Mouse (Mus musculus) c-Kit-positive CD71-negative TER-119-negative erythroid progenitor cells, embryonic 14.5 days (primary cell): Measurements from ENCODE around the gene Nat8f6.
"Not testable (repeated sequence)": the region's sequence is repeated elsewhere in the genome, so short reads cannot be mapped to it uniquely, and the experiment has no call there.

Experiments
- DNase-seq: peaks from one replicate; pipeline ENCODE4 v3.0.0-alpha.2; 2013; ENCODE audit warnings: low read depth

Gene Nat8f6

DNA sequence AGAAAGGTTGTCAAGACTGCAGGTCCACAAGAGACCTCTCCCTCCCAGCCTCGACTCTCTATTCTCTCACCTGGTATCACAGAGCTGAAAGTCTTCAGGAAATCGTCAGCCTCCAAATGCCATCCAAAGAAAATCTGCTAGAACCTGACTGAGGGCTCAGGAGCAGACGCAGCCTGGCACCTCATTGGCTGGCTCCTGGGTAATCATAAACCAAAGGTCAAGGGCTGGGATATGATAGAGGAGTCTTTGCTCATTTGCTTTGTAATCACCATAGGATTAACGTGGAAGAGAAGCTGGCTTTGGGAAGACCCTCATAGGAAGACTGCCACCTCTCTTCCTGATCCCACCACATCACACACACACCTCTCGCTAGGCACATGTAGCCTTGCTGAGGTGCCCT, at the start of gene Nat8f6, which contains the start of gene Nat8f5:
Nat8f6 (minus strand) TSS at position 118 of the 400 bp plus-strand sequence.
Nat8f5 (minus strand) TSS at position 136 of the 400 bp plus-strand sequence.
- no peak for DNase-seq

DNA sequence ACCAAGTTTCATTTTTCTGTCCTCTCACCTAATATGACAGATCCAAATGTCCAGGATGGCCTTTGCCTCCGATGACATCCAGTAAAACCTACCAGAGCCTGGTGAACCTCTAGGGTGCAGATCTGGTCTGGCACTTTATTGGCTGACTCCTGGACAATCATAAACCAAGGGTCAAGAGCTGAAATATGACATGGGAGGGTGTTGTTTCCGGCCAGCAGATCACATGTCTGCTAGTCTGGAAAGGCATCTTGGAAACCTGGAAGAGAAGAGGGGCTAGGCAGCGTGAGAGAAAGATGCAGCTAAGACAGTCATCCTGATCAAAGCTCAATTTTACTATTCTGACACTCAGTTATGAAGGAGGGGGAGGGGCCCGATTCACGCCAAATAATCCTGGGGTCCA, 48.3 kb upstream of the Nat8f6 start, which contains the start of gene Nat8f2:
Nat8f2 (minus strand) TSS at position 153 of the 400 bp plus-strand sequence.
- not testable (repeated sequence) for DNase-seq

DNA sequence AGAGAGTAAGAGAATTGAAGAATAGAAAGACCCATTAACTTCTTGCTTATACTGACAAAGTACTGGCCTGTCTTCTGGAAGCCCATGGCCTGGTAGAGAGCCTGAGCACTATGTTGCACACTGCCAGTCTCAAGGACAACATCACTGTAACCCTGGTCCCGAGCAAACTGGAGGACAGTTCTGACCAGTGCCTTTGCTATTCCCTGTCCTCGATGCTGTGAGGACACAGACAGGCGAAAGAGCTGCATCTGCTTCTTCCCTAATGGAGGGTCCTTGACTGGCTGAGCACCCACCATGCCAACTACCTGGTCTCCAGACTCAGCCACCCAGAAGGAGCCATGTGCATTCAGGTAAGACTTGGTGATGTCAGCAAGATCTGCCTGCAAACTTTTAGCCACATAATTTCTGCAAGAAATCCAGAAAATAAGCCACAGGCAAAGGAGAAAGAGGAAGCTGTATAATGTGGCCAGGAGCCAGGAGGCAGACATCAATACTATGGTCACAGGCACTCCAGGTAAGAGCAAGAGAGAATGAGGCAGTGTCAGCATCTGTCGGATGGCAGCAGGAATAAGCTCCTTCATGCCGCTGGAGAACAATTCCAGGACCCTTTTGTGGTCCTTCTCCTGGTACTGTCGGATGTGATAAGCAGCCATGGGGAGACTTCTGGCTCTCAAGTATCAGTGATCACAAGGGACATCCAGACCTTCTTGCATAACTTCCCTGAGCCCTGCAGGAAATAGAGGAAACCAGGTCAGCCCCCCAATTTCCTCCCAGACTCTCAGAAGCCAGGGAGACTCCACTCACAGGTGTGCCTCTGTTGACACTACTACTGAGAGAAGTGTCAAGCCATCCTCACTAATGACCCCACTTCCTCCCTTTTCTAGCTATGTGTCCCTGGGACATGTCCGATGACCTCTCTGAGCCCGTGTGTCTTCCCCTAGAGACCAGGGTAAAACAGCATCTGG, 47.3 kb upstream of the Nat8f6 start:
- DNase-seq, result no peak

DNA sequence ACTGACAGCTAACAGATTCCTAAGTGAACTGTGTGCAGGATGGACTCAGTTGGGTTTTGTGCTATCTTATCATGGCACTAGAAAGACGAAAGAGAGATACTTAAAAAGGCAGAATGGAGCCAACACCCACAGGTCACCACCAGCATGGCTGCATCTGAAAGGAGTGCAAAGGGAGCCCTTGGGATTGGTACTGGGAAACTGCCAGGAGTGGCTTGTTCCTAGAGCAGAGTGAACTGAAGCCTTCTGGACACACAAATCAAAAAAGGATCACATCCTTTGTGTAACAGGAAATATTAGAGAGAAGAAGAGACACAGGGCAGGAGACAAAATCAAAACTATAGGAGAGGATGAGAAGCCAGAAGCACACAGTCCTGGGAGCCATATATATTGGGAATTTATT, 46.2 kb upstream of the Nat8f6 start:
- not testable (repeated sequence) for DNase-seq

DNA sequence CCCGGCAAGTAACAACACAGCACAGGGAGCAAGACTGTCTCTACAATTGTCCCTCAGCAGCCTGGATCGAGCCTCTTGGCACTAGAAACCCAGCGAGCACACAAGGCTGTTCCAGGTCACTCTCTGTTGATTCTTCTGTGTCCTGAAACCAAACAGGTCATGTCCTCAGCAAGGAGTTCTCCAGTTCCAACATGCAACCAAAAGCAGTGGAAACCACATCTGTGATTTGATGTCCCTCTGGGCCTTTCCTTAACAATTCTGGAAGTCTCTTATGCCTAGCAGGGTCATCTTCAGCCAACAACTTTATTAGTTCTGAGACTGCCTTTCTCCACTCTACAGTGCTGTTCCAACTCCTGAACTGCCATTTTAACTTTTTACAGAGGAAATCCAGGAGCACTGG, 45.4 kb upstream of the Nat8f6 start:
- not testable (repeated sequence) for DNase-seq

DNA sequence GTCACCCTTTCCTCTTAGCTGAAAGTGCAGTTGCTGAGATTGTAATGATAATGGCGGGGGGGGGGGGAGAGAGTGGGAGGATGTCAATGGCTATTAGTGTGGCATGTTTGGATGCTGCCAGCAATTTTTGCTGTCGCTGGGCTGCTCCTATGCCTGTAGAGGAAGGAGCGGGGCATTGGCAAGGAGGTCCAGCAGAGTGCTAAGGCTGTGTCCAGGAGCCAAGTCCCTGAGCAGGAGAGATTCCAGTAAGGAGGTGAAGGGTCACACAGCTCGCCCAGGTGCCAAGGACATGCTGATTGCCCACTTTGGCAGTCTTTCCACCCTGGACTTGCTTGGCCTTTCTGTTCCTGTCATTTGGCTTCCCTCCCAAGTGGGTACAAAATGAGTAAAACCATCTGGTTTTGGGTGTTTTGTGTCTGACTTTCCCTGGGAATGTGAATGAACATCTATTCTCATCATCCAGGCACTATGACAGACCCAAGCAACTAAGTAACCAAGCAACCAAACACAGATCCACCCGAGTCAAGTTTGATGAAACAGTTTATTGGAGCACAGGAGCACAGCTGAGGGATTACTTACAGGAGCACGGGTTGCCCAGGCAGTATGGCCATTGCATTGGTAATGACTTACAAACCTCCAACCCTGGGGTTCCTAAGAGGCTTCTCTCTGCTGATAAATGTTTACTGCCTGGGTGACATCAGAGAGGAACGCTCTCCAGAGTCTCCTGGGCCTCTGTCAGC, 44.3 kb upstream of the Nat8f6 start:
- DNase-seq, result not testable (repeated sequence)

DNA sequence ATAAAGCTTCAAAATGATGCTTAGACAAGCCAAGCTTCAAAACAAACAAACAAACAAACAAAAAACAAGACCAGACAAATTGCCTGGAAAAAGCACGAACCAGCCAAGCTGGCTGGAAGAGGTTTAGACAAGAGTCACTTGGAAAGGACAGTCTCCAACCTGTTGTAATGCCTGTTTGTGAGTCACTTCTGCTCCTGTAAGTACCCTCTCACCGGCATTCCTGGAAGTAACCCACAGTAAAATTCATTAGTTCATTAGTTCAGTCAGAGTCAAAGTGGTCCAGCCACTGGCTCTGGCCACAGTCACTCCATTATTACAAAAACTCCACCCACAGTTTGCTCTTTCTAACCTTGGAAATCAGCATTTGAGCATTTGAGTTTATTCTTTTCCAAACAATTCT, 43.1 kb upstream of the Nat8f6 start:
- no peak for DNase-seq

DNA sequence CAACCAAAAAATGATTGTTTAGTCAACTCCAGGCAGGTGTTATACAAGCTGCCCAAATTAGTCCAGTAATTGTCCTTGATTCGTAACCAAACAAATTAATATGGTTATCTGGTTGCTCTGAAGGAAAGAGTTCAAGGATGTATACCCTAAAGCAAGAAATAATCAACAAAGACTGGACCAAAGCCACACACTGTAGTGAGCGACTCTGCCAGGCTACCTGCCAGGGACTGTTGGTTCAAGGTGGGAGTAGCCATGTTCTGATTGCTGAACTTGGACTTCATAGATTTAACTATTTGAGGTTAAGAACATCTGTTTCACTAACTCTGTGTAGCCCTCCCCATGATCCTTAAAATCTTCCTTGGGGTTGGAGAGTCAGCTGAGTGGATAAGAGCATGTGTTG, 42.4 kb upstream of the Nat8f6 start:
- no peak for DNase-seq

DNA sequence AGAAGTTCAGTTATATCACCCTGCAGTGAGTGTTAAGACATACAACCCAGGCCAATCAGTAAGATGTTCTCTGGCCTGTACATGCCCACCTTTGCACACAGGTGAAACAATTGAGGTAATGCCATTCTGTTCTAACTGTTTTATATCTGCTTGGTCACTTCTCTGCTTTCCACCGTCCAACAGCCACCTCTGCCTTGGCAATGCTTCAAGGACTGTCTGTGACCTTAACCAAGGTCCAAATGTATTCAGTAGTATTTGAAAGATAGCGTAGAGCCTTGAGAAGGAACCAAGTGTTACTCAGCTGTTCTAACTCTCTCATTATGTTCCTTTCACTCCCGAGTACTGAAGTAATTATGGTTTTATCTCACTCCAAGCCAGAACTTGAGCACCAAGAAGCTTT, 41.8 kb upstream of the Nat8f6 start:
- DNase-seq, result no peak

DNA sequence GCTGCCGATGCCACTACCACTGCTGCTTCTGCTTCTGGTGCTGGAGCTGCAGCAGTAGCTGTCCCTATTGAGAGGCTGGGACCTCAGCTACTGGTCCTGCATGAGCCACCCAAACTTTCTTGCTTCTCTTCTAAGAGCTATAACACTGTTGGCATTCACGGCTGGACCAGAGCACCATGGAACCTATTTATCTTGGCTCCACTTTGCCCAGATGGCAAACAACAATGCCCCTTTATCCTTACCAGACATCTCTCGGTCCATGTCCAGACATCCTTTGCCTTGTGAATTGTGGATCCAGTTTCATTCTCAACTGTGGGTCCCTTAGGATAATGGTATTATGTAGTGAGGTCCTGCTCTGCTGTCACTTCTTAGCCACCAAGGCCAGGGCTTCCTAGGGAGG, 40.5 kb upstream of the Nat8f6 start:
- no peak for DNase-seq

DNA sequence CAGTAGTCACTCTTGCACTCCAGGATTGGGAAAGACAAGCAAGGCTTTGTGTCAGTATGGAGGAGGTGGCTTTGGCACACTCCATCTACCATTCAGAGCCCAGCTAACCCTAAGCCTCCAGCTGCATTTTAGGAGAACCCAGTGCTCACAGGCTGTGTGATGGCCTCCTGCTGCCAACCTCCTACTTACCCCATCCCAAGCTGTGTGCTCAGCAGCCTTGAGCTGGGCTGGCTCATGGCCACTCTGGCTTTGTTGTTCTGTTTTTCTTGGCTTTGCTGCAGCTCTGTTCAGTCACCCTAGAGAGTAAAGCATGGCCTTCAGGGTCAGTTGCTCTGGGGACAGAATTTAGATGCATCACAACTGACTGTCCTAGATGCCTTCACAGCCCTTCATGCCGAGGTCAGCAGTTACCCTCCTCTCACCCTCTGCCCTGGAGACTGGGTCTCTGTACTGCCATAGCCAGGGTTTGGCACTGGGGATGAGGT, 35.5 kb upstream of the Nat8f6 start:
- no peak for DNase-seq

DNA sequence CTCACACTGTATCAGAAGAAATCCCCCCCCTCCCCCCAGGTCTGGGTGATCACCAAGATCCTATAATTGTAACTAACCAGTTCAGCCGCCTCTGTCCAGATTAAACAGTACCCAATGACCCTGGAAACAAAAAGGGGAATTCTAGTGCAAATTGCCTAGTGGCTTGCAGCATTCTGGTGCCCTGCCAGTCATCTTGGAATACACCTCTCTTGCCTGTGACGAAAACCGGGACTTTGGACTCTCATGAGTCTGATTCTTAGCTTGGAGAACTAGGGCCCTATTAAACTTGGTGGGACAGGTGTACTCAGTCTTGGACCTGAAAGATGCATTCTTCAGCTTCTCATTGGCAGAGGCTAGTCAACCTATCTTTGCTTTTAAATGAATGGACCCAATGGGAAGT, 32.7 kb upstream of the Nat8f6 start:
- no peak for DNase-seq

DNA sequence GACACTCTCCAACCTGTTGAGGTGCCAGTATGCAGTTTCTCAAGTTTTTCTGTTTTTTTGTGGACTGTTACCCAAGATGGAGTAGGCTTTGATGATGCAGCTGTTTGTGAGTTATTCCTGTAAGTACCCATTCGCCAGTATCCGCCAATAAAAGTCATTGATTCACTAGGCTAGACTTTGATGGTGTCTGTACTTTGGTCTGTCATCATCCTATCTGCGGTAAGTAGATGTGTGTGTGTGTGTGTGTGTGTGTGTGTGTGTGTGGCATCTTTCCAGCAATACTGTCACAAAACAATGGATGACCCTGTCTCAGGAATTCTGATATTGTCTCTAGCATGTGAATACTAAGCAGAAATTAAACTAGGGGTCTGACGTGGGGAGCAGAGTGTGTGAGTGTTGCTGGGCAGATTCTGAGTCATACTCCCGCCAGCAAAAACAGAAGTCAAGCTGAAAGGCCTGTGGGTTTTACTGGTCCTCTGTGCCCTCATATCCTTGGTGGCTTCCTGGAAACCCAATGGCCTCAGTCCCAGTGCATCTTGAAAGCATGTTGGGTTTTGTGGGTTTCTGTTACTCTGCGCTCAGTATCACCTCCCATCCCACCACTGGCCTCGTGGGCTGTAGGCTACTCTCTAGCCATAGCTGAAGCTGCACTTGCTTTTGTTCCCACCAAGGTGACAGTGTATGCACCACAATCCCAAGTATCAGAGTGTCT, 30.5 kb upstream of the Nat8f6 start:
- no peak for DNase-seq

DNA sequence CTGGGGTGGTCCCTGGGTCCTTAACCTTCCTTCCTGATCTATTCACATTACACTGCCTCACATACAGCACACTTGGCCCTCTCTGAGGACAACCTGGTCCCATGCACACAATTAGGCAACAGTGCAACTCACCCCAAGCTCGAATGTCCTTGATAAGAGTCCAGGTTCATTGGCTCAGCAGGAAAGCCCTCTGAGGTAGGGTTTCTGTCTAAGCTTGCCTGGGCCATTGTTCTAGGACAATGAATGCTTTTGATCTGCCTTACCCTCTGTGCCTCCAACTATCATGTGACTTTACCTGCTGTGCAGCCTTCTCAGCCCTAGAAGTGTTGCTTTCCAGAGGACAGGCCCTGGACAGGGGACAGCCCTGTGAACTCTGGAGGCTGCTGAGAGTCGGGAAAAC, 28.5 kb upstream of the Nat8f6 start:
- DNase-seq, result no peak

DNA sequence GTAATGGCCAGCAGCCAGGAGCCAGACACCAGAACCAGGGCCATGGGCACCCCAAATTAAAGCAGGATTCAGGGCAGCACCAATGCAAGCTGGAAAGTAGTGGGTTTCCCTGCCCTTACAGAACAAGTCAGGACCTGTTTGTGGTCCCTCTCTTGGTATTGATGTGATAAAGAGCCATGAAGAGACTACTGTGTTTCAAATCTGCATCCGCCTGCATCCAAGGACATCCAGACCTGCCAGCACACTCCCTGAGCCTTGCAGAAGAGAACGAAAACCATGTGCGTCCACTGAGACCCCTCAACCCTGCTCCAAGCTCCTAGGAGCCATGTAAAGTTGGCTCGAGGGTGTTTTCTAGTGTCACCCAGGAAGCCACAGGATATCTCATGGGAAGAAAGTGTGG, 27.4 kb upstream of the Nat8f6 start:
- no peak for DNase-seq

DNA sequence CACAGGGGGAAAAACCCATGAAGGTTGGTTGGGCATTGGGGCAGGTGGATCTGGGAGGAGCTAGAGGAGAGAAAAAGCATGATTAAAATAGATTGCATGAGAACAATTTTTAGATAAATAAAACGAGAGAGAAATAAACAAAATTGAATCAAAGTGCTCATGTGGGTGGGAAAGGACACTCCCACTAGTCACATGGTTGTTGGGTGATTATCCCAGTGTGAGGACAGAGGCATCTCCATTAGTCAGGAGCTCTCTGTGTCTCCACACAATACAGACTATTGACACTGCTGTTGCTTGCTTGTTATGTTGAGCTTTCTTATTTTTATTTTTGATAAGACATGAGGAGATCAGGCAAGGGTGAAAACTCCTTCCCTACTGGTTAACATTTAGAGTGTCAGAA, 26.2 kb upstream of the Nat8f6 start:
- no peak for DNase-seq

DNA sequence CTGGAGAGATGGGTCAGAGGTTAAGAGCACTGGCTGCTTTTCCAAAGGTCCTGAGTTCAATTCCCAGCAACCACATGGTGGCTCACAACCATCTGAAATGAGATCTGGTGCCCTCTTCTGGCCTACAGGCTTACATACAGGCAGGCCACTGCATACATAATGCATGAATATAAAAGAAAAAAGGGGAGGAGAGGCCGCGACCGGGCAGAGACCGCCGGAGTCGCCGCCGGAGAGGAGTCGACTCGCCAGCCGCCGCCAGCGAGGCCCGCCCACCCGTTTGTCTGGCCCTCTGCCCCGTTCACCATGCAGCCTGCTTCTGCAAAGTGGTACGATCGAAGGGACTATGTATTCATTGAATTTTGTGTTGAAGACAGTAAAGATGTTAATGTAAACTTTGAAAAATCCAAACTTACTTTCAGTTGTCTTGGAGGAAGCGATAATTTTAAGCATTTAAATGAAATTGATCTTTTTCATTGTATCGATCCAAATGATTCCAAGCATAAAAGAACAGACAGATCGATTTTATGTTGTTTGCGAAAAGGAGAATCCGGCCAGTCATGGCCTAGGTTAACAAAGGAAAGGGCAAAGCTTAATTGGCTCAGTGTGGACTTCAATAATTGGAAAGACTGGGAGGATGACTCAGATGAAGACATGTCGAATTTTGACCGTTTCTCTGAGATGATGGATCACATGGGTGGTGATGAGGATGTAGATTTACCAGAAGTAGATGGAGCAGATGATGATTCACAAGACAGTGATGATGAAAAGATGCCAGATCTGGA, 23.1 kb upstream of the Nat8f6 start:
- DNase-seq, result not testable (repeated sequence)

DNA sequence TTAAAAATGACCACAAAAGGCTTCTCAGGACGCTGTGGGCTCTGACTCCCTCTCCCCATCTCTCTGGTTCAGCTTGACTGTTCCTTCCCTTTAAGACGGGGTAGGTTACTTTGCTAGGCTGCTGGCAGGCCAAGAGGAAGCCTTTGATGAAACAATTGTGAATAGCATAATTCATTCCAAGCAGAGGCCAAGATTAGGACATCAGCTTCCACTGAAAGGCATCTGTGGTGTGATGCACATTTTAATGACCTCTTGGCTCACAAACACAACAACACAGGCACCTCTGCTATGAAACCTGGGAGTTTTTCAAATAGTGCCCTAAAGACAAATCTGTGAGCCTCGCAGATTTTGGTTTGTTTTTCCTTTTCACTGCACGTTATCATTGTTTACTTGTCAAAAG, 19.2 kb upstream of the Nat8f6 start:
- no peak for DNase-seq

DNA sequence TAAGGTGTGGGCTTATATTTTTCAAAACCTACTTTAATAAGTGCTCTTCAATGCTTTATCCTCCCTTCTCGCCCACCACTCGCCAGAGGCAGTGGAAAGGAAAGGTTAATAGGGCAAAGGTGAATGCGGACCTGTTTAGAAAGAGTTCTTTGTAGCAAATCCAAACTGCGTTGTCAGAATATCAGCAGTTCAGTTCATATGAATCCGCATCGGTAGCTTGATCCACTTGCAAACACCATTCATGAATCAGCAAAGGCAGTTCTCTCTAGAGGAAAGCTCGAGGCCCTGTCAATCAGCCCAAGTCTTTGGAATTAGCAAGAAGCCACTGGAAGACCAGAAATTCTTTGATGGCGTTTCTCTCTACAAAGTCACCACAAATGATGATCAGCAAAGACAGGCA, 17.9 kb upstream of the Nat8f6 start:
- no peak for DNase-seq

DNA sequence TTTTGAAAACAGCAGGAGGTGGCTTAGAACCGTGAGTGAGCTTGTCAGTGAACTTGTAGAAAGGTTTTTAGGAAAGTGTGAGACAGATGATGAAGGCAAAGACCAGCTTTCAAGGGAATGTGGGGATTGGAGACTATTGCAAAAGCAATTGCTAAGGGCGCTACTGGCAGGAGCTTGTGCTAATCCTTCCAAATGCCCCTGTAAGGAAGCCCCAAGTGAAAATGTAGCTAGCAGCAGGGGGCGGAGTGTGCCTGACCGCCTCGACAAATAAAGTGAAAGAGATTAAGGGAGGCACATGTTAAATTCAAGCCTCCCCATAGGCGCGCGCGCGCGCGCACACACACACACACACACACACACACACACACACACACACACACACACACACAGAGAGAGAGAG, 16.6 kb upstream of the Nat8f6 start:
- DNase-seq, result not testable (repeated sequence)

DNA sequence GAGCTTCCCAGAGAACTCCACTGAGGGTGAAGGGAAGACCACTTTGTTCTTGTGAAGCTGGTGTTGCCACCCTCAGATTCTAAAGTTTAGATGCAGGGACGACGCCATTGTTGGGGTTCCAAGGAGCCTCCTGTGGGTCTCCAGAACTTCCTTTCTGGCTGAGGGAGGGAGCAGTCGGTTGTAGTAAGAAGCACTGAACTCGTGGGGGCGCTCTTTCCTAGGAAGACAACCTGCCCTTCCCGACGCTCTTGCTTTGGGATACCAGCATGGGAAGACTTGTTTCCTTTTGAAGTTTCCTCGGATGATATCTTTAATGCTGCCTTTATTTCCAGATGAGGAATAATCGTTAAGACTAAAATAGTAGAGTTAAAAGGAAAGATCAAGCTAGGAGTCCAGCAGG, 16.1 kb upstream of the Nat8f6 start:
- peak; percentile 8 for DNase-seq
